Comparison of ENCODE assay signal across 25 mouse cellular contexts in the genomic region with DNA sequence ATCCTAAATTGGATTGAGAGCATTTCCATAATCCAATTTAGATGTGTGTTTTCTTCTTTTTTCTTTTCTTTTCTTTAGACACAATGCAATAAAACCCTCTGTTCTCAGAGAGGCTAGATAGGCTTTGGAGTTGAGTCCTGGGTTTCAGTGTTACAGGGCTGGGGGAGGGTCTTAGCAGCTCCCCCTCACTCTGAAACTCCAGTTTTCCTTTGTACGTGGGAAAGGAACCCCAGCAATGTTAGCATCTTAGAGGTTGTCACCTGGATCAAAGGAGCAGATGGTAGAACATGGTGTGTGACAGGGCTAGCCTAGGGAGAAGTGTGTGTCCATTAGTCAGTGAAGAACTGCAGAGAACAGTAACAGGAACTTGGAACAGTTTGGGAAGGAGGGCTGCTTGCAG. TPM values are rescaled to one million over a fixed set of nuclear protein-coding genes. Genes with fewer than 3 reads are reported as not detected.
A peak's percentile ranks its signal among the peaks of the same experiment; 100 is the strongest.
DNase-seq lines count a peak whose midpoint lies in the region; ATAC-seq and TF ChIP-seq lines count a peak whose summit lies in the region.
"Had no signal": no experiment of that assay in that cellular context is flagged by ENCODE, and none has a peak within 500 bp of the region (broad histone marks: within the 10 kb centered on the region; RNA-seq: fewer than 3 reads in every experiment).

No protein-coding gene starts in this region.

- no peak overlapping the region for H3K4me3 ChIP-seq in forebrain, embryonic 15.5 days
- H3K4me3 ChIP-seq in forebrain, embryonic 16.5 days (replicated peaks; ENCODE audit: low read length) = no peak overlapping the region
- H3K4me3 ChIP-seq in gastrocnemius, adult 2 months = no peak overlapping the region
- H3K4me3 ChIP-seq in midbrain, embryonic 10.5 days = no peak overlapping the region
- H3K4me3 ChIP-seq in midbrain, embryonic 13.5 days (replicated peaks) = no peak overlapping the region
- H3K4me3 ChIP-seq in thymus, adult 2 months (ENCODE audit: control insufficient read depth, insufficient read depth, low read length) = no peak overlapping the region
- H3K4me3 ChIP-seq: embryonic facial prominence, embryonic 12.5 days; embryonic facial prominence, embryonic 15.5 days; forebrain, embryonic 12.5 days; heart, adult 2 months; heart, embryonic 10.5 days; heart, embryonic 13.5 days; hindbrain, embryonic 12.5 days; hindbrain, embryonic 15.5 days had no signal

- H3K36me3 ChIP-seq in forebrain, embryonic 15.5 days = no peaks in the 10 kb centered on the region
- no peaks in the 10 kb centered on the region for H3K36me3 ChIP-seq in forebrain, embryonic 16.5 days (ENCODE audit: control insufficient read depth, insufficient read depth)
- H3K36me3 ChIP-seq in midbrain, embryonic 10.5 days = no peaks in the 10 kb centered on the region
- H3K36me3 ChIP-seq in midbrain, embryonic 13.5 days = no peaks in the 10 kb centered on the region
- no peaks in the 10 kb centered on the region for H3K36me3 ChIP-seq in thymus, adult 2 months (ENCODE audit: control insufficient read depth, insufficient read depth, low read length)
- H3K36me3 ChIP-seq: embryonic facial prominence, embryonic 12.5 days; embryonic facial prominence, embryonic 15.5 days; forebrain, embryonic 12.5 days; heart, embryonic 10.5 days; heart, embryonic 13.5 days; hindbrain, embryonic 12.5 days; hindbrain, embryonic 15.5 days had no signal

- H3K9me3 ChIP-seq in forebrain, embryonic 15.5 days = no peaks in the 10 kb centered on the region
- no peaks in the 10 kb centered on the region for H3K9me3 ChIP-seq in forebrain, embryonic 16.5 days (ENCODE audit: control insufficient read depth, low read length)
- H3K9me3 ChIP-seq in midbrain, embryonic 10.5 days (replicated peaks) = no peaks in the 10 kb centered on the region
- H3K9me3 ChIP-seq in midbrain, embryonic 13.5 days = no peaks in the 10 kb centered on the region
- H3K9me3 ChIP-seq: embryonic facial prominence, embryonic 12.5 days; embryonic facial prominence, embryonic 15.5 days; forebrain, embryonic 12.5 days; heart, embryonic 10.5 days; heart, embryonic 13.5 days; hindbrain, embryonic 12.5 days; hindbrain, embryonic 15.5 days had no signal

- H3K4me2 ChIP-seq in forebrain, embryonic 15.5 days (replicated peaks) = no peak overlapping the region
- H3K4me2 ChIP-seq in forebrain, embryonic 16.5 days (ENCODE audit: low read length) = no peak overlapping the region
- no peak overlapping the region for H3K4me2 ChIP-seq in midbrain, embryonic 13.5 days (replicated peaks)
- H3K4me2 ChIP-seq: embryonic facial prominence, embryonic 12.5 days; embryonic facial prominence, embryonic 15.5 days; forebrain, embryonic 12.5 days; heart, embryonic 13.5 days; hindbrain, embryonic 12.5 days; hindbrain, embryonic 15.5 days had no signal

- H3K27ac ChIP-seq in forebrain, embryonic 15.5 days (replicated peaks) = no peak overlapping the region
- no peak overlapping the region for H3K27ac ChIP-seq in forebrain, embryonic 16.5 days (ENCODE audit: low read length)
- peak overlapping the region; percentile 62 for H3K27ac ChIP-seq in gastrocnemius, adult 2 months
- H3K27ac ChIP-seq in midbrain, embryonic 10.5 days (replicated peaks) = 0 out of 2 replicates have a peak overlapping the region, but pooled peaks have one; percentile 55
- no peak overlapping the region for H3K27ac ChIP-seq in midbrain, embryonic 13.5 days
- peak overlapping the region; percentile 63 for H3K27ac ChIP-seq in thymus, adult 2 months (ENCODE audit: control insufficient read depth, insufficient read depth, low read length)
- H3K27ac ChIP-seq: embryonic facial prominence, embryonic 12.5 days; embryonic facial prominence, embryonic 15.5 days; forebrain, embryonic 12.5 days; heart, adult 2 months; heart, embryonic 10.5 days; heart, embryonic 13.5 days; hindbrain, embryonic 12.5 days; hindbrain, embryonic 15.5 days had no signal

- TF ChIP-seq CTCF in gastrocnemius, adult 2 months (IDR thresholded peaks at IDR 0.05) = no peak
- TF ChIP-seq CTCF in thymus, adult 2 months (IDR thresholded peaks at IDR 0.05; ENCODE audit: borderline replicate concordance, control insufficient read depth, extremely low read depth, insufficient read depth, low read length, poor library complexity) = no peak

- WGBS in forebrain, embryonic 15.5 days = 13% methylated on average over 1 of the region's 1 CpGs
- 16% methylated on average over 1 of the region's 1 CpGs for WGBS in forebrain, embryonic 16.5 days
- WGBS in midbrain, embryonic 10.5 days = 21% methylated on average over 1 of the region's 1 CpGs
- 6% methylated on average over 1 of the region's 1 CpGs for WGBS in midbrain, embryonic 13.5 days
- 66% methylated on average over 1 of the region's 1 CpGs for WGBS in thymus, adult 2 months

- H3K27me3 ChIP-seq in forebrain, embryonic 15.5 days = no peaks in the 10 kb centered on the region
- H3K27me3 ChIP-seq in forebrain, embryonic 16.5 days (replicated peaks; ENCODE audit: control insufficient read depth, insufficient read depth, low read length) = no peaks in the 10 kb centered on the region
- H3K27me3 ChIP-seq in midbrain, embryonic 10.5 days (ENCODE audit: low read depth, poor library complexity, severe bottlenecking) = no peaks in the 10 kb centered on the region
- no peaks in the 10 kb centered on the region for H3K27me3 ChIP-seq in midbrain, embryonic 13.5 days
- H3K27me3 ChIP-seq in thymus, adult 2 months (ENCODE audit: control insufficient read depth, insufficient read depth, low read length) = no peaks in the 10 kb centered on the region
- H3K27me3 ChIP-seq: embryonic facial prominence, embryonic 12.5 days; embryonic facial prominence, embryonic 15.5 days; forebrain, embryonic 12.5 days; heart, embryonic 13.5 days; hindbrain, embryonic 12.5 days; hindbrain, embryonic 15.5 days had no signal

- 0 out of 2 replicates have a peak, but pooled peaks have one; percentile 12 for ATAC-seq in forebrain, embryonic 15.5 days (replicated peaks)
- no peak for ATAC-seq in forebrain, embryonic 16.5 days
- ATAC-seq in midbrain, embryonic 13.5 days = no peak

- TF ChIP-seq POLR2A in thymus, adult 2 months (IDR thresholded peaks at IDR 0.05; ENCODE audit: control insufficient read depth, extremely low read depth, insufficient read depth, low read length, poor library complexity) = no peak

- DNase-seq in gastrocnemius, adult 2 months = no peak
- no peak for DNase-seq in gastrocnemius, adult 18-20 months (ENCODE audit: low spot score)
- no peak for DNase-seq in midbrain, embryonic 10.5 days (ENCODE audit: low spot score)
- no peak for DNase-seq in thymus, adult 2 months
- no peak for DNase-seq in thymus, adult 18-20 months
- DNase-seq: adrenal gland, adult 8-10 months; adrenal gland, postnatal 25 days; cerebellum, adult 18-20 months; cerebellum, adult 9-10 months; cerebellum, postnatal 14 days; gastrocnemius, postnatal 10 days; gastrocnemius, postnatal 36 days; heart, adult 2 months; heart, postnatal 14 days had no signal

- no peak overlapping the region for H3K9ac ChIP-seq in forebrain, embryonic 15.5 days (replicated peaks)
- H3K9ac ChIP-seq in forebrain, embryonic 16.5 days (replicated peaks; ENCODE audit: low read depth, low read length) = no peak overlapping the region
- no peak overlapping the region for H3K9ac ChIP-seq in midbrain, embryonic 13.5 days (replicated peaks)
- H3K9ac ChIP-seq: embryonic facial prominence, embryonic 12.5 days; embryonic facial prominence, embryonic 15.5 days; forebrain, embryonic 12.5 days; heart, embryonic 13.5 days; hindbrain, embryonic 12.5 days; hindbrain, embryonic 15.5 days had no signal

- intact Hi-C loops in gastrocnemius, adult 2 months (cut with DNase I) = no loop called here

- H3K4me1 ChIP-seq in forebrain, embryonic 15.5 days = peaks cover 2% of the 10 kb centered on the region; the same call in 1 of the 2 replicates
- H3K4me1 ChIP-seq in forebrain, embryonic 16.5 days (replicated peaks; ENCODE audit: control insufficient read depth, insufficient read depth, low read length) = peaks cover 4% of the 10 kb centered on the region
- H3K4me1 ChIP-seq in midbrain, embryonic 10.5 days = peaks cover 18% of the 10 kb centered on the region
- peaks cover 14% of the 10 kb centered on the region for H3K4me1 ChIP-seq in midbrain, embryonic 13.5 days (replicated peaks)
- H3K4me1 ChIP-seq in thymus, adult 2 months (replicated peaks; ENCODE audit: control insufficient read depth, insufficient read depth, low read length) = peaks cover 27% of the 10 kb centered on the region
- H3K4me1 ChIP-seq: hindbrain, embryonic 12.5 days had no signal

RNA-seq across cellular contexts. Expression of gene Reep1, which starts 38.9 kb away (rescaled TPM):
- polyA plus RNA-seq in forebrain, embryonic 15.5 days (2015; fragmentation: Nextera tagmentation; extraction: Ambion mirVana) = 182 and 188 TPM in 2 replicates
- polyA plus RNA-seq in forebrain, embryonic 16.5 days (2015; fragmentation: Nextera tagmentation; extraction: Ambion mirVana) = 217 and 239 TPM in 2 replicates
- 10 to 100 TPM; 52.8 to 59.4 TPM for total RNA-seq in gastrocnemius, adult 2 months (2021)
- total RNA-seq in gastrocnemius, adult 18-20 months (2021) = 10 to 100 TPM; 66.8 to 69.9 TPM
- 33.3 and 53.5 TPM in 2 replicates for polyA plus RNA-seq in midbrain, embryonic 10.5 days (2016; fragmentation: Nextera tagmentation; extraction: Ambion mirVana)
- polyA plus RNA-seq in midbrain, embryonic 13.5 days (2015; fragmentation: Nextera tagmentation; extraction: Ambion mirVana) = 197 and 202 TPM in 2 replicates
- polyA plus RNA-seq in thymus, adult 2 months (2012; rRNA removed) = 2.1 TPM in 2 replicates
- total RNA-seq: hematopoietic stem cell, adult 5-6 weeks had no signal

Comparison
In these comparisons a context has a peak if more than half of its experiments do, and no peak if none do; other contexts are left out.
1. H3K27ac ChIP-seq: peak in gastrocnemius, adult 2 months (single experiment), midbrain, embryonic 10.5 days (single experiment) and thymus, adult 2 months (single experiment); none in forebrain, embryonic 15.5 days (single experiment), forebrain, embryonic 16.5 days (single experiment) and midbrain, embryonic 13.5 days (single experiment).
2. RNA of gene Reep1, which starts 38.9 kb away (polyA plus RNA-seq): 217 to 239 TPM in forebrain, embryonic 16.5 days, 197 to 202 TPM in midbrain, embryonic 13.5 days, 182 to 188 TPM in forebrain, embryonic 15.5 days and 33.3 to 53.5 TPM in midbrain, embryonic 10.5 days; 2.1 TPM in thymus, adult 2 months; every median in the first group is over 10 times any median in the second.